Mouse (Mus musculus): ENCODE data around the gene Pacs2.

Gene Pacs2

DNA sequence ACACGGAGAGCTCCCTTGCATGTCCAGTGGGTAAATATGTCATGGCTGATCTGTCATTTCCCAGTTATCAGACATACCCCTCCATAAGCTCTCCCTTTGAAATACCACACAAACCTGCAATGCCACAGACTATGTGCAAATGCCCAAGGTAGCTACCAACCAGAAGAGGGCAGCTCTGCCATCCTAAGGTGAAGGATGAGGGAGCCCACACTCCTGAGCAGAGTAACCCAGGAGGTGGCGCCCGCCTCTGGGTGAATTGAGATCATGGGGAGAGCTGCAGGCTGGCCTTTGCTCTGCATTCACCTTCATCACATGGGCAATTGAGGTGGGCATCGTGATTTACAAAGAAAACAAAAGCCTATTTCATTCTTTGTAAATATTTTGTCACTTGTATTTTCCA lies 9.3 kb upstream of the Pacs2 start:
- in situ Hi-C loops (cut with MboI; ENCODE audit: unreplicated experiment in 2 of 2), result loop anchor here (5.0 to 10.0 kb wide), 8 partner anchors 42 to 180 kb away; partner anchors contain the start of genes Mta1 (in 1 of the 2) and Tmem121 (in 1 of the 2)

DNA sequence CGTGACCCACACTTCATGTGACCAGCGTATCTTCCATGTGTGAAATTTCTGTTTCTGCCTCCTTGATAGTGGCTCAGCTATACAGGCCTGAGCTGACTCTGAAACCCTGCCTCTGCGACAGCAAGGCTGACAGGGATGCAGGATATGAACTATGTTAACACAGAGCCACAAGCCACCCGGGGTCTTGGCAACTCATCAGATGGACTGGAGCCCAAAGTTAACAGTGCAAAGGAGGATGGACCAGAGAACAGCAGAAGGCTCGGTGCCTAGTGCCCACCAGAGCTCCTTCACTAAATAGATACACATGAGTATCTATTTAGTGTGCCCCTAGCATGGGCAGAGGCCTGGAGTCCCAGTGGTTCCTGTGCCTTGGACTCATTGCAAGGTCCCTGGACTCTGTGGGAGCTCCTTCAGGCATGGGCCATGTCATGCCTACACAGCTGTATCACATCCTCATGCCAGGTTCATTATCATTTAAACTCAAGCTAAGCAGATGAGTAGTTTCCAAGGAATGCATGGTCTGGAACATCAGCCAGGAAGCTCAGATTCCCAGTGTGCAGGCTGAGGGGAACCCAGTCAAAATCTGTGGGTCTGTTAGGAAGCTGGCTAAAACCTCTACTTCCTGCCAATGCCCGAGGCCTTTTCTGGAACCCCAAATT lies 2.5 kb upstream of the Pacs2 start:
- in situ Hi-C loops (cut with MboI; ENCODE audit: unreplicated experiment in 2 of 2), result no loop called here

DNA sequence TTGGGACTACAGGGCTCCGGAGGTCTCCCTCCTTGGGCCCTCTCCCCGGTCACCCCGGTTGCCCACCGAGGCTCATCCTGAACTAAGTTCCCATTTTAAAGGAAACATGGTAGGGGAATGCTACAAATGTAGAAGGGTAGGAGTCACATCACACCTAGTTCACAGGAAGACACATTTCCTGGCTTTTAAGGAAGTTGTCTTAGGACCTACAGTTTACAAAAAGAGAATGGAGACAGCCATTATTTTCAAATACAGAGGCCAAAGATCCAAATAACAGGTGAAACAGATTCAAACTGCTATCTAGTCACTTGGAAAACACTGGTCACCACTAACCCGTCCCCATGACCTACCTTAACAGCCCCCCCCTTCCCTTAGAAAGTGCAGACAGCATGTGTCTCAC lies 1.9 kb upstream of the Pacs2 start:
- in situ Hi-C loops (cut with MboI; ENCODE audit: unreplicated experiment in 2 of 2), result no loop called here

DNA sequence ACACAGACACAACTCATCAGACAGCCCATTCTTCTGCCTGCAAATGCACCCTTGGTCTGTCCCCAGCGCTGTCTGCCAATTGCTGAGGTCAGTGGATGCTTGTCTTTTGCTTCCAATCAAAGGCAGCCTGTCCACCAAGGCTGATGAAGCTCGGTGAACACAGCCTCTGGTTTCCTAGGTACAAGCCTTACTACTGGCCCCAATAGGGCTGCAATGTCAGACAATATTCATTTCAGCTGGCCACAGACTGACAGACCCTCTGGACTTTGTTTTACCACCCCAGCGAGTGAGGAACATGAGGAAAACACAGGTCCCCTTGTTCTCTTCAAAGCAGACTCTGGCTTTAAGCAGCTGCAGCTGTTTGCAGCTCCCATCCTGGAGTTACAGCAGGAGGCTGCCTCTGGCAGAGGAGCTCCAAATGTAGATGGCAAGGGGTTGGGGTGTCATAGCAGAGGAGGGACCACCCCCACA lies 1.3 kb upstream of the Pacs2 start:
- in situ Hi-C loops (cut with MboI; ENCODE audit: unreplicated experiment in 2 of 2), result no loop called here

DNA sequence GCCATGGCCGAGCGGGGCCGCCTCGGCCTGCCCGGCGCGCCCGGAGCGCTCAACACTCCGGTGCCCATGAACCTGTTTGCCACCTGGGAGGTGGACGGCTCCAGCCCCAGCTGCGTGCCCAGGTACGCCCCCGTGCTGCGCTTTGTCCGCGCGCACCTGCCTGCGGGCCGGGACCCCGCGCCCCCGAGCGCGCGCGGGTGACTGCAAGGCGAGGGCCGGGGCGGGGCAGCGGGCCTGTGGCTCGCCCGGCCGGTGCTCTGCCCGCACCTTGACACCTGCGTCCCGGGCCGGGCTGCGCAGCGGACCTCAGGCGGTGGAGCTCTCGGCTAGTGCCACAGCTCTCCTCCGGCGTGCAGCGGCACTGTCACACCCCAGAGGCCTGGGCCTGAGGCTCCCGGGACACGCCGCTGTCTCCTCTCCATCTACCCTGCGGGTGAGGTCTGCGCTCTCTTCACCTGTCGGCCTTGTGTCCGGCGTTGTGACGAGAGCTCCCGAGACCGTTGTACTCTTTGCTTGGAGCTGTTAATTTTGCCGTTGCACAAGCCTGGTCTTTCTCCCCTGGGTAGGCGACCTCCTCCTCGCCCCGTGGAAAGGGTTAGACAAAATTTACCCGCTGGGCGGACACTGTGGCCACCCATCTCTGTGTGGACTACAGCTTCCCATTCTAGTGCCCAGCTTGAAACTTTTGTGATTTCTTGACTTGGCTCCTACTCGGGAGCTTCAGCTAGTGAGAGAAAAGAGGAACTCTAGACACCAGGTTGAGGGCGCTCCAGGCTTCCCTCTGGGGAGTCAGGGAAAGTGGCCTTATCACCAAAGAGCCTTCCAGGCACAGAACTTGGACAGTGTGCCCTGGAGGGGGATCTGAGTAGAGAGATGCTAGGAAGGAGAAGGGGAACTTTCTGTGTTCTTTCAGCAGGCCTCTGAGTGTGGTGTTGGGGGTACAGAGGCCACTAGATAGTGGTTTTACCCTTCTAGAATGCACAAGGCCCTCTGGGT lies 551 bp downstream of the Pacs2 start:
- in situ Hi-C loops (cut with MboI; ENCODE audit: unreplicated experiment in 2 of 2), result no loop called here

DNA sequence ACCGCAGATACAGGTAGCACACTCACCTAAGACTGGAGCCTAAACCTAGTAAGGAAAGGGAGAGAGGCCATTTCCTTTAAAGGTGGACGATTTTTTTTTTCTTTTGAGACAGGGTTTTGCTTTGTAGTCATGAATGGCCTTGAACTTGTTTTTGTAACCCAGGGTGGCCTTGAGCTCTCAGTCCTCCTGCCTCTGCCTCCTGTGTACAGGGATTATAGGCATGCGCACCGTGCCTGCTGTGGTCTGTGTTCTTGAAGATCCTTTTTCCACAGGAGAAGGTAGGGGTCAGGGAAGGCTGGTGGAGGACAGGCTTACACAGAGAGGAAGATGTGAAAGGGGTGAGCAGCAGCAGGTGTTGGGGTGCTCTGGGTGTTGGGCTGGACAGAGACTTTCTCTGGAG lies 1.6 kb downstream of the Pacs2 start:
- in situ Hi-C loops (cut with MboI; ENCODE audit: unreplicated experiment in 2 of 2), result no loop called here

DNA sequence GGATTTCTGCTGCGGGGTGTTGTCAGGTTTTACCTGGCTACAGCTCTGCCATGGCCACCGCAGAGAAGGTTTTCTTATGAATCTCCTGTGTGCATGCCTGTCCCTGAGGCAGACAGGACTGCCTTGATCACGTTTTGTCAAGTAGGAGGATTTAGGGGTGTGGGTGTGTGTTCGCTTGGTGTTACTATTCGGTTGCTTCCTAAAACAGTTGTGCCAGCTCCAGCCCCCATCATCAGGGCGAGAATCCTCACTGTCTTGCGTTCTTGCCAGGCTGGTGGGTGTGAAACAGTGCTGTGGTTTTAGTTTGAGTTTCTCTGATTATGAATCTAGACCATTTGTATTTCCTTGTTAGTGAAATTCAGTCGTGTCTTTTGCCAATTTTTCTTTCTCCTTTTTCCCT lies 2.7 kb downstream of the Pacs2 start:
- in situ Hi-C loops (cut with MboI; ENCODE audit: unreplicated experiment in 2 of 2), result no loop called here

DNA sequence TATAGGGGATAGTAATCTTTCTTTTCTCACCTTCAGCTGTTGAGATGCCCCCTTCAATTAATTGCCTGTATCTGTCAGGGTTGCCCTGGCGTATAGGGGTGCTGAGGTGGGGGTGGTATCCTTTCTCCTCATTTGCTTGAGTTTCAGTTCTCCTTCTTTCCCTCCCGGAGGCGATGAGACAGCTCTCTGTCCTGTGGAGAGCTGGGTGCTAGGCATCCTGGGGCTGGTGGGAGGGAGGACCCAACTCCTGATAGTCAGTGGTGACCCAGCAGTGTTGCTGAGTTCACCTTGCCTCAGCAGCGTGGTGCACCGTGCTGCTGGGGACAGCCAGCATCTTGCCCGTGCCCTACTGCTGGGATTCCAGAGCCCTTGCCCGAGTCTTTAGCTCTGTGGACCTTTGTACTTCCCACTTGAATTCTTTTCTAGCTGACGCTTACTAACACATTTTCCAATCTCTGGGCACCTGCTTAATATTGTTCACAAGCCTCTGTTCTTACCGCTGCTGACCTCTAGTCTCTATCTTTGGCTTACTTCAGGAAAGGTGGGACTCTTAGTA lies 3.2 kb downstream of the Pacs2 start:
- in situ Hi-C loops (cut with MboI; ENCODE audit: unreplicated experiment in 2 of 2), result no loop called here

DNA sequence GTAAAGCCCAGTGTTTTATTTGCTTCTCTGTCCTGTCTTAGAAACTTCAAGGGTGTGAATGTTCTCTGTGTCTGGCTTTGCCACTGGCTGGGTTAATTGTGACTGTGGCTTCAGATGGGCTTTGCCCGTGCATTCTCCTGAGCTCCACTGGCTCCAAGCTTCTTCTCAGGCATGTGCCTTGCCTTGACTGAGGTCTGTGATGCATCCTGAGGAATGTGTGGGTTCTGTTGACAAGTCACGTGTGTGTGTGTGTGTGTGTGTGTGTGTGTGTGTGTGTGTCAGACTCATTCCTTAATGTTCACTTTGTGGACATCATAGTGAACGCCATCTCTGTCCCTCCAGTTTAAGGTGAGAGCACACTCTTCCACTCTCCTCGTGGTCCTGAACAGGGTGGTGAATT lies 4.5 kb downstream of the Pacs2 start:
- in situ Hi-C loops (cut with MboI; ENCODE audit: unreplicated experiment in 2 of 2), result no loop called here

DNA sequence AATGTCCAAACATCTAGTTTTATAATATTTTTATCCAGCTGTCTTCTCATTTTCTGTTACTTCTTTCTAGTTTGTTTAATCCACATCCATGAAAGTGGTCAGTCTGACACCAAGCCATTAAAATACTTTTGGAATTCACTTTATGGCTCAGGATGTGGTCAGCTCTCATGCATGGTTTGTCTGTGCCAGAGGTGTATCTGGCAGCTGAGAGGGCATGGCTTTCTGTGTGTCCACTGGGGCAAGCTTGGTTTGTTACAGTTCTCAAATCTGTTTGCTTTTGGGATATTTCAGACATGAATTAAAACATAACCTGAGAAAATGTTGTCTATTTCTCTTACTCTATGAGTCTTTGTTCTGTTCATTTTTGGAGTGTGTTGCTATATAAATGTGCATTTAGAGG lies 7.2 kb downstream of the Pacs2 start:
- in situ Hi-C loops (cut with MboI; ENCODE audit: unreplicated experiment in 2 of 2), result no loop called here

DNA sequence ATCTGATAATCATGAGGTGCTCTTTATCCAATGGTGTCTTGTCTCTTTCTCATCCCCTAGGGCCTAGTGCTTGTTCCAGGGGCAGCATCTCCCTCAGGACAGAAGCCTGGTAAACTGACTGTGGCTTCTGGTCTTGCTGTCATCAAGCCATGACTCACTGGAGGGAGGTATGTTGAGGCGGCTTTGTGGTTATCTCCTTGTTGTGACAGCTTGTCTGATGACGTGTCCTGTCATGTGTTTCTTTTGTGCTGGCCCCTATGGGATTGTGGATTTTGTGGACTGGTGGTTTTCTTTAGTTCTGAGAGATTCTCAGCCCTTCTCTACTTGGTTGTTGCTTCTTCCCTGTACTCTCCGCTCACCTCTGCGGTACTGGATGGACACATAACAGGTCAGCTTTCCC lies 8.8 kb downstream of the Pacs2 start:
- in situ Hi-C loops (cut with MboI; ENCODE audit: unreplicated experiment in 2 of 2), result no loop called here

DNA sequence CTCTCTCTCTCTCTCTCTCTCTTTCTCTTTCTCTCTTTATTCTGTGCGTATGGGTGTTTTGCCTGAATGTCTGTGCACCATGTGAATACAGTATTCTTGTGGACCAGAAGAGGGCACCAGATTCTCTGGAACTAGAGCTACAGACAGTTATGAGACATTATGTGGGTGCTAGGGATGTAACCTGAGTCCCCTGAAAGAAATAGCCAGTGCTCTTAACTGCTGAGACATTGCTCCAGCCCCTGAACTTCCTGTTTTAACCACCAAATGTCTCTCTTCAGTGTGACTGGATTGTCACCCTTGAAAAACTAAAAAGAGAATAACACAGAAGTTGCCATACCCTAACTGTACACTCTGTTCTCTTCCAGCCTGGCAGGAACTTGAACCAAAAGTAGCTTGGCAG lies 12.2 kb downstream of the Pacs2 start:
- in situ Hi-C loops (cut with MboI; ENCODE audit: unreplicated experiment in 2 of 2), result no loop called here

DNA sequence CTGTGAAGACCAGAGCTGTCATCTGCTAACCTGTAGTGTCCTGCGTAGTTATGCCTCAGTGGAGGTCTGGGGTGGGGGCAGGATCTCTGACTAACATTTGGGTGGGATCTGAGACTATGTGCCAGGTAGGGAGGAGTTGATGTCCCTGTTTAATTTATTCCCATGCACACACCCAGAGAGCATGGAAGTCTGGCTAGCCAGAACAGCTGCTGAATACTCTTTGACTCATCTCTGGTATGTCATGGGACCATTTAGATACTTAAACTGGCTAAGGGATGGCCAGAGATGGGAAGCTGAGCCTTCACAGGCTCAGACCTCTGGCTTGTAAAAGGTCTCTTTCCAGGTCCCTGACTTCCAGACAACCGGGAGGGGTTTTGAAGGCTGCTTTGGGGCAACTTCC lies 13.2 kb downstream of the Pacs2 start:
- in situ Hi-C loops (cut with MboI; ENCODE audit: unreplicated experiment in 2 of 2), result no loop called here

DNA sequence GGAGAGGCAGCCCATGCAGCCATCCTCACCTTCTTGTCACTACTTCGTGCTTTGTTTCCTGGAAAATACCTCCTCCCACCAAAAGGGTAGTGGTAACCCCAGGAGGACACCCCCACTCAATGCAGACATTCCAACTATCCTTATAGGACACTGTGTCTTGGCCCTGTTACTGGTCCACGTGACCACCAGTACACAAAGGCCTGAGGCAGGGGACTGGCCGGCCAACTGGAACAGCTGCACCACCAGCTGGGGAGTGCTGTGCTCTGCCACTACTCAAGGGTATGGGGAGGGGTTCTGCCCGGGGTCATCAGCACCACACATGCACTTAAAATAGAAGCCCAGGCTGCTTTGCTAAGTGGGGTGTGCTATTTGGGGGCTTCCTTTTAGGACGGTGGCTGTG lies 13.8 kb downstream of the Pacs2 start:
- in situ Hi-C loops (cut with MboI; ENCODE audit: unreplicated experiment in 2 of 2), result no loop called here

DNA sequence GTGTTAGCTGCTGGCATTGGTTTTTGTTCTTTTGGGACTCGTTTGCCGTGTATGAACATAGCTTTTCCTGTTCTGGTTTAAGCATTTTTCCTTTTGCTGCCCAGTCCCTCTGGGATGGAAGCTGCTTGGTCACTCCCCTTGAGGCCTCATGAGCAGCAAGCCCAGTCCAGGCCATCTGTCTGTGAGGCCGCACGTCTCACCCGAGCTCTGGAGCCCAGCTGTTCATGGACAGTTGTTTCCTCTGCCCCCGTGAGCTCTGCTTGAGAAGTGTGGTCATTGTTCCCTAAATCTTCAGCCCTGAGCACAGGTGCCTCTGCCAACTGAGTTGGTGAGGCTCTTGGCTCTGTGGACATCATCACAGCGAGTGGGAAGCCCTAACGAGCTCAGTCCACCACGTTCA lies 14.6 kb downstream of the Pacs2 start:
- in situ Hi-C loops (cut with MboI; ENCODE audit: unreplicated experiment in 2 of 2), result no loop called here

DNA sequence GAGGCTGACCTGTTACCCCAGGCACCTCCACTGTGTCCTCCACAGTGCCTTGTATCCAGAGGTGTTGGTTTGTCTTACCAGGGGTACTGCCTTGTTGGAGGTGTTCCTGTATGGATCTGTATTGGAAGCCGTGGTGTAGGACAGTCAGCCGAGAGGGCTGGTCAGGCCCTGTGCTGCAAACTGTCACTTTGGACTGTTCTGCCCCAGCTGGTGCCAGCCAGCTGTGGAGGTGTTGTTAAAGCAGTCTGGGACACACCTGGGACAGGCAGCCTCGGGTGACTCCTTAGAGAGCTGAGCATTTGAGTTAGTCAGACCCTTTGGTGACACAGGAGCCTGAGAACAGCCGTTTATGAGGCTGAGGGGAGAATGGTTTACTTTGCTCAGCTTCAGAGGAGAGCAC lies 15.7 kb downstream of the Pacs2 start:
- in situ Hi-C loops (cut with MboI; ENCODE audit: unreplicated experiment in 2 of 2), result no loop called here

DNA sequence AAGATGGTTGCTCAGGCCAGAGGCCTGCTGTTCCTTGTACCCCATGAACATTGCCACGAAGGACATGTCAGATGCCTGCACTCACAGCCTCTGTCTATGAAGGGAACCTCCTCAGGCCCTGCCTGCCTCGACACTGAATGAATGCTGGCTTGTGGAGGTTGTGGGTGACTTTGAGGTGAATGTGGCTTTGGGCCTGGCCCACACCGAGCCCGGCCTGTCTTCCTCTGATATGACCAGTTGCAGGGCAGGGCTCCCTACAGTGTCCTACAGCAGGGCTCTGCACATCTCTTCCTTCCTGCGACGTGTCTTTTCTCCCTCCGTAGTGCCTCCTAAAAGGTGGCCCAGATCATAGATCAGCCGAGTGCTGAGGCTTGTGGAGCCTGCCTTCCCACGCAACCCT lies 16.7 kb downstream of the Pacs2 start:
- in situ Hi-C loops (cut with MboI; ENCODE audit: unreplicated experiment in 2 of 2), result no loop called here

DNA sequence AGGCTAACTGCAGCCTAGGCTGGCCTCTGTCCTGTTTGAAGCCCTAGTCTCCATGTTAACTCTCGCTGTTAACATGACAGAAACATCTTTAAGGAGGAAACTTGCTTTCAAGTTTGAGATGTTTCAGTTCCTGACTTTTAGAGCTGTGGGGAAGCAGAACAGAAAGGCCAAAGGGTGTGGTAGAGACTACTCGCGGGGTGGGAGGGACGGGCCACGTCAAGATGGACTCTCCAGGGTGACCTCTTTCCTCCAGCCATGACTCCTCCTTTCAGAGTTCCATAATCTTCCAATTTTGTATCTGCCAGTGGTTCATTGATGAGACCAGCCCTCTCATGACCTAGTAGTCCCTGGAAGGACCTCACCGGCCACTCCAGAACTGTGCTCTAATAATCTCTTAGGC lies 17.1 kb downstream of the Pacs2 start:
- in situ Hi-C loops (cut with MboI; ENCODE audit: unreplicated experiment in 2 of 2), result no loop called here

DNA sequence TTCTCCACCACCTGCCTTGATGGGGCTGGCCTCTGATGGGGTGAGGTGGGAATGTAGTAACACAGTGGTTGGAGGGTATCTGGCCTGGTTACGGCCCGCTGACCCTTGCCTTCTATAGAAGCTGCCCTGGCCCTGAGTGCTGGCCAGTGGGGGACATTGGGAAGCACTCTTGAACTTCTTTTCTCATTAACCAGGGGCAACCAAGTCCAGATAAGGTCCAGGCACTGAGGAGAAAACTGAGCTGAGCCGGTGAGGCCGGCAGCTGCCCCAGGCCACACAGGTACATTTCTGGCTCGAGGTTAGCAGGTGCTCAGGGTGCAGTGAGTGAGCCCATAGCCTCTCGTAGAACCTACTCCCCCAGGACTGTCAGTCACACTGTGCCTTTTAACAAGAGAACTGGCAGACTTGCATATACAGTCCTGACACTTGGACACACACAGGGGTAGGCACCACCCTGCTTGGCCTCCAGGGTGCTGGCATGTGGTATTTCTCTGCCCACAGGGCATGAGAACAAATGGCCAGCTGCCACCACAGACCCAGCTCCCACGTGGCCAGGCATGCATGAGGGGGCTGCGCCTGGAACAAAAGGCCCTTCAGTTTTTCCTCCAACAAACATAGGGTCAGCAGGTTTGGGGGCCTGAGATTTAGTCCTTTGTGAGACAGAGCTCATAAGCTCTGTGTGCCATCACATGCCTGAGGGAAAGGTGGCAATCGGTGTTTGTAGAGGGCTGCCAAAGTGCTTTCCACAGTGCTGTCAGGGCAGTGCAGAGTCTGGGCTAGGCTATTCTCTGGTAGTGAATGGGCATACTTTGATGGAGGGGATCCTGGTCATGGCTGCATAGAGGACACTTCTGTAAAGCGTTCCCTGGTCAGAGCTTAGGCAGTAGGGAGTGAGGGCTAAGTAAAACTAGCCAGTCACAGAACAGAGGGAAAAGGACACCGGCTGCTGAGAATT lies 18.3 kb downstream of the Pacs2 start:
- in situ Hi-C loops (cut with MboI; ENCODE audit: unreplicated experiment in 2 of 2), result no loop called here

DNA sequence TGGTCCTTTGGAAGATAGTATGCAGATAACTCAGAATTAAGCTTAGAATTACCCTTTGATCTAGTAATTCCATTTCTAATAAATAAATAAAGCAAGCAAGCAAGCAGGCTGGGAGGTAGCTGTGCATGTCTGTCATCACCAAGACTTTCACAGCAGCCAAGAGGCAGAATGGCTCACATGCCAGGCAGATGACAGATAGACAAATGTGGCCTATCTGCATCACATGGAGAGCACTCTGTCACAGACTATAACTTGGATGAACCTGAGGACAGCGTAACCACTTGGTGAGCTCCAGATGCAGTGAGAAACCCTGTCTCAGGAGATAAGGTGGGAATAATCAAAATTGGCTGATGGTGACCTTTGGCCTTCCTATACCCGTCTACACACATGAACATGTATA lies 20.8 kb downstream of the Pacs2 start:
- in situ Hi-C loops (cut with MboI; ENCODE audit: unreplicated experiment in 2 of 2), result no loop called here

Measured in v-Abl transformed pro-B cells (cell line).